In the genomic region with DNA sequence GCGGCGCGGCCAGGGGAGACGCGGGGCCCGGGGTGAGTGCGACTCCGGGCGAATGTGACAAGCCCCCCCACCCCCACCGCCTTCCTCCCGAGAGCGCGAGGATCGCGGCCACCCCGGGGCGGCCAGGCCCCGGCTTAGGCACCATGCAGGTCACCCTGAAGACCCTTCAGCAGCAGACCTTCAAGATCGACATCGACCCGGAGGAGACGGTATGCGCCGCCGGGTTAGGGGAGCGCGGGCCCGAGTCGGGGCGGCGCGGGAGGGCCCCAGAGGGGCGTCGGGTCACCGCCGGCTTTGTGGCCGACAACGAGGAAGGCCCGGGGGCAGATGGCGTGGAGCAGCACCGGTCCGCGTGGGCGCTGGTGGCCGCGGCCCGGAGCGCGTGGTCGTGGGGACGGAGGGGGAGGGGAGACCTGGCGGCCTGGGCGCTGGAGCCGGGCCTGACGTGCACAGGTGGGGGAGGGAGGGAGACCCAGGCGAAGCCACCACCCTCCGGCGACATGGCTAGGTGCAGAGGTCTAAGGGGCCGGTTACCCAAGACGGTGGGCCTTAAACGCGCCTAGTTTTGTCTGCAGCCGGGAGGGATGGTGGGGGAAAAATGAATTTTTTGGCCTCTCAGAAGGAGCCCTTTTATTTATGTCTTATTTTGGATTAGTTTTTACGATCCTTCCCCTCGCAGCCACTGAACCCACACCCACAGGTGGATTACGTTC, we compare ENCODE assay signal across 8 mouse cellular contexts. TPM values are rescaled to one million over a fixed set of nuclear protein-coding genes. Genes with fewer than 3 reads are reported as not detected.
DNase-seq lines count a peak whose midpoint lies in the region; ATAC-seq and TF ChIP-seq lines count a peak whose summit lies in the region.

No protein-coding gene starts in this region.

- no peaks in the 10 kb centered on the region for H3K27me3 ChIP-seq in heart, embryonic 11.5 days (ENCODE audit: control insufficient read depth, insufficient read depth, low read length)
- H3K27me3 ChIP-seq in kidney, embryonic 15.5 days, result no peaks in the 10 kb centered on the region
- no peaks in the 10 kb centered on the region; the same call in 1 of the 2 replicates for H3K27me3 ChIP-seq in lung, embryonic 16.5 days (ENCODE audit: control insufficient read depth, insufficient read depth, low read depth, low read length)

- ATAC-seq in heart, embryonic 11.5 days (replicated peaks; ENCODE audit: insufficient number of reproducible peaks, low FRiP score, low TSS enrichment), result peak; percentile 43
- ATAC-seq in kidney, embryonic 15.5 days (replicated peaks; ENCODE audit: low FRiP score), result peak; percentile 61
- ATAC-seq in lung, embryonic 16.5 days (ENCODE audit: low read depth), result peak; percentile 34

- peak overlapping the region; percentile 86 for H3K4me2 ChIP-seq in heart, embryonic 11.5 days
- H3K4me2 ChIP-seq in kidney, embryonic 15.5 days, result peak overlapping the region; percentile 60
- H3K4me2 ChIP-seq in lung, embryonic 16.5 days (ENCODE audit: low read depth, low read length), result peak overlapping the region; percentile 88

- 0 out of 2 replicates have a peak, but pooled peaks have one; percentile 14 for TF ChIP-seq CTCF in olfactory bulb, adult 2 months (IDR thresholded peaks at IDR 0.05; ENCODE audit: insufficient read depth, low read depth, low read length)

- H3K27ac ChIP-seq in heart, embryonic 11.5 days (ENCODE audit: low read depth, low read length), result peak overlapping the region; percentile 91
- peak overlapping the region; percentile 92 for H3K27ac ChIP-seq in kidney, embryonic 15.5 days
- H3K27ac ChIP-seq in lung, embryonic 16.5 days (ENCODE audit: low read length), result peak overlapping the region; percentile 84
- H3K27ac ChIP-seq in olfactory bulb, adult 2 months (ENCODE audit: insufficient read depth, low read depth, low read length), result peak overlapping the region; percentile 77

- DNase-seq in 3134 (ENCODE audit: extremely low read depth, insufficient read length, low spot score), result peak; percentile 69
- peak; percentile 60 for DNase-seq in ES-CJ7 (ENCODE audit: low read depth, low spot score)
- DNase-seq in cerebellum, postnatal 36 days, result peak; percentile 54 to 63
- DNase-seq in thymus, postnatal 25 days, result peak; percentile 69

- no peaks in the 10 kb centered on the region for H3K36me3 ChIP-seq in heart, embryonic 11.5 days (ENCODE audit: control insufficient read depth, insufficient read depth, low read length)
- H3K36me3 ChIP-seq in kidney, embryonic 15.5 days, result no peaks in the 10 kb centered on the region
- no peaks in the 10 kb centered on the region for H3K36me3 ChIP-seq in lung, embryonic 16.5 days (ENCODE audit: control insufficient read depth, insufficient read depth, low read length)

- peaks cover 15% of the 10 kb centered on the region for H3K4me1 ChIP-seq in heart, embryonic 11.5 days (ENCODE audit: control insufficient read depth, insufficient read depth, low read length)
- H3K4me1 ChIP-seq in kidney, embryonic 15.5 days, result peaks cover 26% of the 10 kb centered on the region
- peaks cover 21% of the 10 kb centered on the region for H3K4me1 ChIP-seq in lung, embryonic 16.5 days (replicated peaks; ENCODE audit: control insufficient read depth, insufficient read depth, low read length)
- peaks cover 2% of the 10 kb centered on the region; the same call in 1 of the 2 replicates for H3K4me1 ChIP-seq in olfactory bulb, adult 2 months (ENCODE audit: control insufficient read depth, insufficient read depth, low read length)

- TF ChIP-seq POLR2A in olfactory bulb, adult 2 months (IDR thresholded peaks at IDR 0.05; ENCODE audit: insufficient read depth, low read depth, low read length), result no peak

- peak overlapping the region; percentile 80 for H3K9ac ChIP-seq in heart, embryonic 11.5 days (ENCODE audit: low read depth, low read length)
- H3K9ac ChIP-seq in kidney, embryonic 15.5 days, result peak overlapping the region; percentile 97
- peak overlapping the region; percentile 98 for H3K9ac ChIP-seq in lung, embryonic 16.5 days (ENCODE audit: low read length)

- H3K9me3 ChIP-seq in heart, embryonic 11.5 days (replicated peaks; ENCODE audit: control insufficient read depth, low read length), result no peaks in the 10 kb centered on the region
- no peaks in the 10 kb centered on the region for H3K9me3 ChIP-seq in kidney, embryonic 15.5 days (replicated peaks)
- H3K9me3 ChIP-seq in lung, embryonic 16.5 days (ENCODE audit: control insufficient read depth, low read length), result no peaks in the 10 kb centered on the region

- peak overlapping the region; percentile 71 for H3K4me3 ChIP-seq in heart, embryonic 11.5 days (ENCODE audit: low read depth, low read length)
- H3K4me3 ChIP-seq in kidney, embryonic 15.5 days (replicated peaks), result peak overlapping the region; percentile 97
- H3K4me3 ChIP-seq in lung, embryonic 16.5 days (ENCODE audit: low read length), result peak overlapping the region; percentile 99
- H3K4me3 ChIP-seq in olfactory bulb, adult 2 months (ENCODE audit: insufficient read depth, low read depth, low read length), result peak overlapping the region; percentile 81

- WGBS in heart, embryonic 11.5 days (ENCODE audit: insufficient replicate concordance), result under 1% methylated on average over 63 of the region's 66 CpGs
- under 1% methylated on average over 58 of the region's 66 CpGs for WGBS in kidney, embryonic 15.5 days
- under 1% methylated on average over 57 of the region's 66 CpGs for WGBS in lung, embryonic 16.5 days
- under 1% methylated on average over 63 of the region's 66 CpGs for WGBS in olfactory bulb, adult 2 months

RNA-seq across cellular contexts. Expression of a gene that starts 0.5 kb away (rescaled TPM):
- polyA plus RNA-seq in heart, embryonic 11.5 days (2014; fragmentation: Nextera tagmentation; extraction: Ambion mirVana), result 49.6 and 71.3 TPM in 2 replicates
- 83.3 and 92.1 TPM in 2 replicates for polyA plus RNA-seq in kidney, embryonic 15.5 days (2015; fragmentation: Nextera tagmentation; extraction: Ambion mirVana)
- polyA plus RNA-seq in lung, embryonic 16.5 days (2015; fragmentation: Nextera tagmentation; extraction: Ambion mirVana), result 57.8 and 68.7 TPM in 2 replicates
- polyA plus RNA-seq in olfactory bulb, adult 2 months (2012; ENCODE audit: insufficient read depth, insufficient read length, low replicate concordance, missing spikeins), result not detected in 2 replicates

Comparison
In these comparisons a context has a peak if more than half of its experiments do, and no peak if none do; other contexts are left out.
1. Peak in every context shown above with its lines: DNase-seq, ATAC-seq, H3K4me3 ChIP-seq and H3K27ac ChIP-seq.